Mouse (Mus musculus) layer of hippocampus, adult 9-10 months (tissue): Measurements from ENCODE around the gene Large1.
"Not testable (repeated sequence)": the region's sequence is repeated elsewhere in the genome, so short reads cannot be mapped to it uniquely, and the experiment has no call there.

Source experiments
- DNase-seq: peaks from one replicate; pipeline ENCODE4 v3.0.0; 2022; ENCODE audit warnings: low spot score

The Large1 gene

DNA sequence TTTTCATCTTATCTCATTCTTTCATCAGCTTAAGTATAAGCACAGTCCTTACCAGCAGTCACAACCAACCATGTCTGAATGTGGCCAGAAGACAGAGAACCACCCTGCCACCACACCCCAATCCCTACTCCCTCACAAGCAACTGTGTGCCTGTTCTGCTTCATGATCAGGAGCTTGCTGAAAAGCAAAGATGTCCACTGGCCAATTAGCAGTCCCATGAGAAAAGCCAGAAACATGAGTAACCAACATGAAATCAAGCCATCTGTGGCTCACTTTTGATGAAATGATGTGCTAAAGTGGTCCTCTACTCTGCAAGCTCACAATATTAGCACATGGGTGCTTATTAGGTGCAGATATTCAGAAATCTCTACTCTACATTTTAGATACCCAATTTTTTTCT lies 57.8 kb downstream of the Large1 start:
- no peak for DNase-seq

DNA sequence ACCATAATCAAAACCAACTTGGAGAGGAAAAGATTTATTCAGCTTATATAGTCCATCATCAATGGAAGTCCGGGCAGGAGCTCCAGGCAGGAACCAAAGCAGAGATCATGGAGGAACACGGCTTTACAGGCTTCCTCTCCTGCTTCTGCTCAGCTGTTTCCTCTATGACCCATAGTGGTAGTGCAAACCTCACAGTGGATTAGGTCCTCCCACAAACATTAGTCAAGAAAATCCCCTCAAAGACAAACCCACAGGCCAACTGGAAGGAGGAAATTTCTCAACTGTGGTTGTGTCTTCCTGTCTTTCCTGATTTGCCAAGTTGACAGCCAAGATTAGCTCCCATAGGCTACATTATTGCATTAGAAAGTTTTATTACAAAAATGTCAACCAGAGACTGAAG lies 59.7 kb downstream of the Large1 start:
- DNase-seq = no peak

DNA sequence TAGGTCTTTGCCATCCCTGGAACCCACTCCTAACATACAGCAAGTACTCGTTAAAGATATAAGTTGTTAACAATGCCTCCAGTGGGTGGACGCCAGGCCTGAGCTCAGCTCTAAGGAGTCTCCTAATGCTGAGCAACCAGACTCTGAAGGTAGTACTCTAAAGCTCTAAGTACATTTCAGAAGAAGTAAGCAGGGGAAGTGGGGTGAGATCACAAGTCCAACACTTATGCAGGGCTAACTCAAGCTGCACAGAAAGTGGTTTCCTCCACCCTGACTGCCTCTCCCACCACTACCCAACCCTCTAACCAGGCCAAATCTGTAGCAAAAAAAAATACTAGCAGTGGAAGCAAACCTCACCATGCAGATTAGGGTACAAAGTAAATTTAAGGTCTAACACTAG lies 61.7 kb downstream of the Large1 start:
- DNase-seq = no peak

DNA sequence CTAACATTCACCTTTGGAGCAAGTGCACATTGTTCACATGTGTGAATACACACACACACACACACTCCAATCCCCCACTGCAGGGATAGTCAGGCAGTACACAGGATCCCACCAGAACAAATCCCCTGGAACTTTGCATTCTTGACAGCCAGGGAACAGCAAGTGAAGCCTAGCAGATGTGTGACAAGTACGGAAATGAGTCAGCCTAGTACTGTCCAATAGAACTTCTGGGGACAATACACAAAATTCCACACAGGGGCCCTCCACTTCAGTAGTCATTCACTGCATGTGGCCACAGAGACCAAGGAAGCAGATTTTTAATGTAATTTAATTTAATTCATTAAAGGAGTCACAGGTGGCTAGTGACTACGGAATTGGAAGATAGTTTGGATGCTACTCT lies 62.7 kb downstream of the Large1 start:
- DNase-seq = no peak

DNA sequence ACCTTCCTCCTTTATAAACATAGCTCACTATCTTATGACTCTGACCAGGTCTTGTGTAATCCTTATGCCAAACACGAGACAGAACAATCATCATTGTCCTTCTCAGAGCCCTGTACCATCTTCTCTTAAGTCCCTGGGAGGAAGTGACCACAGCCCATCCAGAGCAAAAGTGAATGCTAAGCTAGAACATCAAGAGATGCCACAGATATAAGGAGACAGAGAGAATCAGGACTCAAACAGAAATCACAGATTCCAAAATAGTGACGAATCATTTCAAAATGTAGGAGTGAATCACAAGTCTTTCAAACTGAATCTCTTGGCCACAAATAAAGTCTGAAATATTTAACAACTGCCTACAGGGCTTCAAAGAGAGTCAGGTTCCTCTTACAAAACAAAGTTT lies 63.5 kb downstream of the Large1 start:
- no peak for DNase-seq

DNA sequence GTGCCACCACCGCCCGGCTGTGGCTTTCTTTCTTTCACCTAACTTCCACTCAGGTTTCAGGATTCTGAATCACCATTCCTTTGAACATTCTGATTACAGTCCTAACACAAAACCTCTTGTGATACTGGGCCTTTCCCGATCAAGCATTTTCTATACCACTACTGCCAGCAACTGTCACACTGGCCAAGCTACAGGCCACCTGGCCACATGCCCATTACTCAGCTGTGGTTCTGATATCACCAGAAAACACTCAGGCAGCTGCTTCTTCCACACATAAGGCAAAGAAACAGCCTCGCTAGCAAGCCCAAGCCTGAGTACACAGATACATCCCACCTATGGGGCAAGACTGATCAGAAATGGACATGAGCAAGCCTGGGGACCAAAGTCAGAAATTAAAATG lies 71.3 kb downstream of the Large1 start:
- no peak for DNase-seq

DNA sequence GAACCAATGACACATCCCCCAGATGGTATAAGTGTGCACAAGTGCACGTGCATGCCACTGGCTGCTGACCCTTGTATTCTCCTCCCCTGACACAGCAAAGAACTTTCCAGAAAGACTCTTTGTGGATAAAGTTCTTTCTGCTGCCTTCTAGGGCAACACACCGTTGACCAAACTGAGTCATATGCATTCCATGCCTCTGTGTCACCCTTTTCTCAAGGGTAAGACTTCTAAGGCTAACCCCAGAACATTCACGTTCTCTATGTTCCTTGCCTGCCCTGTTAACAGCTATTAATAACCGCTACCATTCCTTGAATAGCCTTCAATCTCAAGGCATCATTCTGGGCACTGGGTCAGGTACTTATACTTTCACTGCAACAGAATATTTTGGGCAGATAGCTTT lies 77.3 kb downstream of the Large1 start:
- no peak for DNase-seq

DNA sequence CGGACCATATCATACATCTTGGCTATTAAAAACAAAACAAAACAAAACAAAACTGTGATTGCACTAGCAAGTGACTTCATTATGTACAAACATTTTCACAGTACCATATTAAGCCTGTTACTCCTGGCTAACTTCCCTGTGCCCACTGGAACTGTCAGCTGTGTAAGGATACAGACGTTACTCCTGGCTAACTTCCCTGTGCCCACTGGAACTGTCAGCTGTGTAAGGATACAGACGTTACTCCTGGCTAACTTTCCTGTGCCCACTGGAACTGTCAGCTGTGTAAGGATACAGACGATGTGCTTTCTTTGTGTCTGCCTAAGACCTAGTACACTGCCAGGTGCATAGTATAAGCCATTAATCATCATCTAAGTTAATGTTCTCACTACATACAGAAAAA lies 77.9 kb downstream of the Large1 start:
- not testable (repeated sequence) for DNase-seq

DNA sequence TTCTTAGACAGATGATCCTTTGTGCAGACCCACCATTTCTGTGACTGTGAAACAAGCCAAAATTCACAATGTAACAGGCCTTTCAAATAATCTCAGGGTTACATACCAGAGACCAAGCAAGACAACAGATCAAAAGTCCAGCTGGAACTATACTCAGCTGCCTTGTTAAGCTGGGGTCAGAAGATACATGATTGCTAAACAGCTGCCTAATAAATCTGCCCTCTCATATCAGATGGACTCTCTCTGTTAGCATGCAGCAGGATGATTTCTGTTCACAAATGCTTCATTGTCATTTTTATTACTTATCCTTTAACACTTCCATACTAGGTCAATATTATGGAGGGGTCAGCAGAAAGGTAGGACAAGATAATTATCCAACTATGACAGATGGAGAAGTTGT lies 80.2 kb downstream of the Large1 start:
- no peak for DNase-seq

DNA sequence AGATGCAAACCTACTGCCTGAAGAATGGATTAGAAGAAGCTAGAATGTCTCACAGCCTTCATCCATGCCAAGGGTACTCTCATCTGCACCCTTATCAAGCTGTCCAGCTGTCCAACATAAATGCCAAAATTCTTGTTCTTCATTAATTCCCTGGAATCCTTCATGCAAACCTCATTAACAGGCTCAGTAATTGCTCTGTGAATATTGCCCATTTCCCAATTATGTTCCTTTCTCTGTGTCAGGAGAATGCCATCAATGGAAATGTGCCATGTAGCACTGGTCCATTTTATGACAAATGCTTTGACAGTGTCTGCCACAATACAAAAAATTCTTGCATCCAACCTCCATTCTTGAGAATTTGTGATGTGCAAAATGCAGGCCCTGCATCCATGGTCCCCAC lies 82.3 kb downstream of the Large1 start:
- no peak for DNase-seq

DNA sequence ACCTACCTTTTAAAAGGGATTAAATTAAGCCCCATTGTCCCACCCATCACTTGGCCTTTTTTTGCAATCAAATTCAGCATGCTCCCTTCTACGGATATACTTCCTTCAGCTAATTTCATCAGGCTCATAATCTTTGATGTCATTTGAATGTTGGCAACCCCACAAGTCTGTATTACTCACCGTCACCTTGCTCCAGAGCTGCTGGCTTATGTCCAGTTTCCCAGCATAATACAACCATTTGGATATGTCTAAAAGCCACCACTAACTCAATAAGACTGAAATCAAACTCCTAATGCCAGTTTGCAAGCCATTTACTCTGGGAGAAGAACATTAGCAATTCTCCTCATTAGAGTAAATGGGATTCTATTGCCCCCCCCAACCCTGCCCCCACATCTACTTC lies 95.4 kb downstream of the Large1 start:
- no peak for DNase-seq

DNA sequence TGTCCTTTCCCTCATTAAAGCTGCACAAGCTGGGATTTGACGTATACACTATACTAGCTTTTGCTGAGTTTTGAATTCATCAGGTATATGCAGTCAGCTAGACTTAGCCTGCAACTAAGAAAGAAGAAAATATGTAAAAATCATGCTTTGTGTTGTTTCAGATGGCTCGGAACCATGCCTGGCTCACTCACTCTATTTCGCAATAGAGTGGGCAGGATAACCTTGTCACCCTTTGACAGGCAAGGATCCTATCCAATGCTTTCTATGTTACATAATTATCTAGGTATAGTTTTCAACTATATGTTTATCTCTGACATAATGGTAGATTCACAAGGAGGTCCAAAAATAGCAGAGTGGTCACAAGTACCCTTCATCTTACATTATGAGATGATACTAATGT lies 109.2 kb downstream of the Large1 start:
- no peak for DNase-seq

DNA sequence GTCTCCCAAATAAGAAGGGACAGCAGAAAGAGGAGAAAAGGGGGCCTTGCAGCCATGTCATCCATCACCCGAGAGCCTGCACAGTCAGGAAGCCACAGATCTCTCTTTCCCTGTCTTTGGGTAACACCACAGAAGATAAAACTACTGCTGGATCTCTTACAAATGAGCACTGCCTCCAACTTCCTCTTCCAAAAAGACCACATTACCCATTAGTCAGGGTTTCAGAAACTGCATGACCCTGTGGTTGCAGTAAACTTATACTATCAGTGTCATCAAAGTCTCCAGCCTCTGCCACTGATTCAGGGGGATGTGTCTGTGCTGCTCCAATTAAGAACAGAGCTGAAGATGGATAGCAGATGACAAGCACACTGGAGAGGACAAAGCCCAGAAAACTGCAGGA lies 111.3 kb downstream of the Large1 start:
- DNase-seq = no peak

DNA sequence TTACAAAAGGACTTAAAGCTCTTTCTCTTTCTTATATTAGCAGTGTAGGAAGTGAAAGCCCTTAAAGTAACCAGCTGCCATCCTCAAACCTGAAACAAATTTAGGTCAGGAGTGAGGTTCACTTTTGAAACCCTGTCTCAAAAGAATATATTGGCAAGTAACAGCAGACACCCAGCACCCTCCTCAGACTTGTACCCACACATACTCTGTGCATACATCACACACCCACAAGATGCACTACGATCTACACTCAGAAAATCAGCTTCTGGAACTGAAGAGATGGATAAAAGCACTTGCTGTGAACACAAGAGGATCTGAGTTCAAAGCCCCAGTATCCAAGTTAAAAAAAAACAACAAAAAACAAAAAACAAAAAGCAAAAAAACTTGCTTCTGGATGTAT lies 119.1 kb downstream of the Large1 start:
- no peak for DNase-seq

DNA sequence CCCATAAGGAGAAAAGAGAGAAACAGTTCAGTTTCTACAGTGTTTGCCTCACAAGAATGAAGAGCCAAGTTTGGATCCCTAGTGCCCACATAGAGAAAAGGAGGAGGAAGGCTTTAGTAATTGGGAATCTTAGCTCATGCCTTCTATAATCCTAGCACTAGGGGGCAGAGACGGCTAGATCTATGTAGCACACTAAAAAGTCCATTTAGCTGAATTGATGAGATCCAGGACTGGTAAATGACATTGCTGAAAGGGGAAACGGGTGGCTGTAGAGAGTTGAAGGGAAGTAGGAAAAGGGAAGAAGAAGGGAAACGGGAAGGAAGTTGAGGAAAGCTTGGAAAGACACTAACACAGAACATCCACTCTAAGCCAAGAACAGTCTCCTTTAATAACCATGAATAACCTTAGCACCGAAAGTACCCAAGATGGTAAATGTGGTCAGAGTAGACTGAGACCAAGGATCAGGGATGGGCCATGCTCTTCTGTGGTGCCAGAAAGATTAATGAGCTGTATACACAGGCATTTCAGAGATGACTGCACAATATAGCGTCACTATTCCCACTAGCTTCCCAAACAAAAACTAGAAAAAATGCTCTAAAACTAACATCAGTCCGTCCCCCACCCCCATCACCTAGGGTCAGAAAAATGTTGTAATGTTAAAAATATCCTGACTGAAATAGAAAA lies 119.8 kb downstream of the Large1 start:
- DNase-seq = peak; percentile 80

DNA sequence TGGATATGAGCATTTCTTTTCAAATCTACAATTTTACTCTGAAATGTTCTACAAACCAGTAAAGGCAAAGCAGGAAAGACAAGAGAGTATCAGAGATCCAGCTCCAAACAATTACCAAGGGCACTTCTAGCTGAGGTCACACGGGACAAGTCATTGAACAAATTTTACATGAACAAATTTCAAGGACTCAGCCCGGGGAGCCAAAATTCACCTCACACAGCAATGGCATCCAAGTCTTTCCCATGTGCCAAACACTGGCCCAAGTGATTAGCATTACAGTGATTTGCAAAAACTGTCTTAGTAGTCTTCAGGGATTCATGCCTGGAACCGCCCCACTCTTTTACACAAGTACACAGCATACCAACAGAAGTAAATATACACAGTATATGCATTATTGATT lies 126.5 kb downstream of the Large1 start:
- no peak for DNase-seq

DNA sequence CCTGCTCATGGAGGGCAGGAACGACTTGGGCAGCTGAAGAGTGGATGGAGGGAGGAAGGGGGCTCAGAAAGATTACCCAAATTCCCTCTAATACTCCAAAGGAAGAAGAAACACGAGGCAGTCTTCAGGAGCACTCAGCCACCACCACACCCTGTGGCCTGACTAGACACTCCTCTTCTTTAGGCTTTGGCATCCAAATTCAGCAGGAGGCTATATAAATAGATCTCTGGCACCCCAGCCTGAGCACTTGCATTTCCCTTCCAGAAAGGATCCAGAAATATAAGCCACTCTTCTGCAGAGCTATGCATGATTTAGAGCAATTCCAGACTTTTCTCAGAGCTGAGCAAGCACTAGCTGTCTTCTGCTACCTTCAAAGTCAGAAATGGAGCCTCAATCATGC lies 127.7 kb downstream of the Large1 start:
- no peak for DNase-seq

DNA sequence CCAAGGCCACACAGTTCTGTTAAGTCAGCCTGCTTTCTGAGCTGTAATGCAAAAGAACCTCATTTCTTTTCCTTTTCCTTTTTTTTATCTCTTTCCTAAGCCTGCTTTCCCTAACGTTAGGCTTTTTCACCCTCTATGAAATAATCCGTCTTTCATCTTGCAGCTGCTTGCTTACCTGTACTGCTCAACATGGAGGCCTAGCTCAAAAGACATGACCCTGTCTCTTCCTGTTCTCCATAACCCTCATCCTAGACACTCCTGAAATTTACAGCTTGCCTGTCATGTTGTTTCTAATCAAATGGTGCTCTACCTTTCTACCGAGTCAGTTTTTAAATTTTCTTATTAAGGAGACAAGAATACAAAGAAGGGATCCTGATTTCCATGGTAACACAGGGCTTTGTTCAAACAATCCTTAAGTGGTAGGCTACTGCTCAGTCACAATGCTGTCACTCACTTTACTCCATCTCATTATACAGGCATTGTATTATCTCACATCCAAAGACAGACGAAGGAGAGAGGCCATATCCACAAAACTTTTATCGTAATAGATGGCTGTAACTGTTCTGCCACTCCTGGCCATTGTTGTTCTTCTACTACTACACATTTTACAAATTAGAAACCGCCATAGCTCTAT lies 134.0 kb downstream of the Large1 start:
- no peak for DNase-seq

DNA sequence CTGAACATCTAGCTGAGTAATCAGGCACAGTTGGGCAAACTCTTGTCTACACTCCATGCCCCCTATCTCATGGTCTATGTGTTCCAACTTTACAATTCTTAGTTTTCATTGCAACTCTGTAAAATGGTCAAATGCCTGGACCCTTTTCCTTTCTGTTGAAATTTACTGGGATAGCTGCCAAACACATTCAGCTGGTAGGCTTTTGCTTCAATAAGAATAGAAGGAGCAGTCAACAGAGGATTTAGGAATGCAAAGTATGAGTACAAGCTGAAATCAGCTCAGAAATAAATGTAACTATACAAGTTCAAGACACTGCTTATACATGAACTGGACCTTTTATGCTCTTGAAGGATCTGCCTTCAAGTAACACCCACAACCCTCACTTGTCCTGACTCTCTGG lies 146.5 kb downstream of the Large1 start:
- DNase-seq = no peak

DNA sequence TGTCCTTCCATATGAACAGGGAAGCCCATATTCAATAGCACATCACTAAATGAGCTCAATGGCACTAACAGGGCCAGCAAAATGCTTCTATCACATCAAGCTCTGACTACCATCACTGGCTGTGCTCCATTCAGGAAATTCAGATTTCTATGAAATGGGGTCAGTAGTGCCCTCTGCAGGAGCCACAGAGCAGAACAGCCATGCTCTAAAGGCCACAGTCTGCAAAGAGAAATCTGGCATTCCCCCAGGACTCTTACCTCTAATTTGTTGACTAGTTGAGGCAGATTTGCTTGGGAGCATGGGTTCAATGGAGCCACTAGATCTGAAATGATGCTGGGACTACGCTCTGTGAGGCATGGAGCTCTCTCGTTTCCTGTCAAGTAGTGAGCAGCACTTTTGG lies 151.5 kb downstream of the Large1 start:
- no peak for DNase-seq

DNA sequence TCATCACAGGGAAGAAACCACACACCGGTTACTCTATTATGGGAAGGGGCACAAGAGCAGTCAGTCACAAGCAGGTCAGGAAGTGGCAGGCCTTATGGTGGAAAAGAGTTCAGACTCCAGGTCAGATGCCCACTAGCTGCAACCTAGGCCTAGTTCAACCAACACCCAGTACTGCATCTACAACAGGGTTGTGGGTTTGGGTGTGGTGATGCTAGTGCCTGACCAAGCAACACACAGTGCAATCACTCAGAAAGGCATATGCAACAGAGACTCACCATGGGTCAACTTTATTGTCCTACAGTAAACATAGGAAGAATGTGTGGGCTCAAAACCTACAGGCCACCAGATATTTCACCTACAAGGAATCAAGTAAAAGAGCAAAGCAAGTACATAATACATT lies 155.6 kb downstream of the Large1 start:
- DNase-seq = no peak

DNA sequence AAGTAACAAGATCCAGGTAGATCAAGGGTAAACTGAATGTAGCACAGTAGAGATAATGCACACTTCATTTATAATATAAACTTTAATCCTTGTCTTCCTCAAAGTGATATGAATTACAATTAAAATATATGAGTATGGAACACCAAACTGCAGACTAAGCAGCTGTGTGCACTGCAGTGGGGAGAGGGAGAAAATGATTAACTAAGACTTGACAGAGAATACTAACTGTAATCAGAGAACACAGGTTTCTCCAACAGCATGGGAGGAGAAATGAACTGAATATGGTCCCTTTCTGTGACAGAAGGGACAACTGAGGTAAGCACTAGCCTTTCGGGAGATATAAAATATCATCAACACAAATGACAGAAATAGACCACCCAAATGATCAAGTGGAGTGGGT lies 164.7 kb downstream of the Large1 start:
- no peak for DNase-seq

DNA sequence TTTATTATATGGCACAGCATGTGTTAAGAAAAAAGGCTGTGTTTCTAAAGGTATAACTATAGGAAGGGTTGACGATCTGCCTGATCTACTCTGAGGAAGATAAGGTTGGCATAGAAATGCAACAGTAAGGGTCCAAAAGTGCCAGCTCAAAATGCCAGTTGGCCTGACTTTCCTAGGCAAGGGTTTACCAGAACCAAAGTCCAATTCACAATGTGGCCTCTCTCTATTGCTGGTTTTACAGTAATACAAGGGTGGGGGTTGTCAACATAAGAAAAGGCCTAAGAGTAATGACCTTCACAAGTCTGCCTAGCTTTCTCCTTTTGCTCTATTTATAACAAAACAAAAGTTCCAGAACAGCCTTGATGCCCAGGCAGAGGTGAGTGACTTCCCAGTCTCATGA lies 166.0 kb downstream of the Large1 start:
- no peak for DNase-seq

DNA sequence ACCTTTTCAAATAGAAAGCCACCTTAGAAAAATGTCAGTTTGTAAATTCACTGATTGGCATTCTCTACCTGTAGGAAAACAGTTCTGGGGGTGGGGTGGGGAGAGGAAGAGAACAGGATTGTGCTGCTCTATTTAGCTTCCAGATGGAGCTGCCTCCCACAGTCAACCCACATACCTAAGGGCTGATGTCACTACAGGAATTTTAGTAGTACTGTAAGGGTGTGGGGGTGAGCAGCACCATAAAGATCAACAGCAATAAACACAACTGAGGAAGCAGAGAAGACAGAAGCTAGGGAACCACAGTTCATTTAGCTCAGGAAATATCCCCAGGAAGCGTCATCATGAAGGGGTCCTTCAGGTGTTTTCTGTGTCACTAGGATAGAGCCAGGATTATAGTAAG lies 174.9 kb downstream of the Large1 start:
- DNase-seq = no peak
